Mouse (Mus musculus) kidney, adult 2 months (tissue): ENCODE measurements around the gene Man1a.

Source experiments
- CTCF ChIP-seq: fragments of 200-500 bp; conservative IDR thresholded peaks from 2 replicates; pipeline ENCODE4 v1.5.1; 2011; ENCODE audit warnings: low read depth, mild to moderate bottlenecking, control low read depth, low read length, moderate library complexity, mixed read lengths; ENCODE audit not compliant: insufficient read depth, insufficient read length
- POLR2A ChIP-seq: fragments of 200-500 bp; IDR thresholded peaks from one replicate; pipeline ENCODE4 v1.6.1; 2011; ENCODE audit warnings: low read depth, low read length, control low read depth

DNA sequence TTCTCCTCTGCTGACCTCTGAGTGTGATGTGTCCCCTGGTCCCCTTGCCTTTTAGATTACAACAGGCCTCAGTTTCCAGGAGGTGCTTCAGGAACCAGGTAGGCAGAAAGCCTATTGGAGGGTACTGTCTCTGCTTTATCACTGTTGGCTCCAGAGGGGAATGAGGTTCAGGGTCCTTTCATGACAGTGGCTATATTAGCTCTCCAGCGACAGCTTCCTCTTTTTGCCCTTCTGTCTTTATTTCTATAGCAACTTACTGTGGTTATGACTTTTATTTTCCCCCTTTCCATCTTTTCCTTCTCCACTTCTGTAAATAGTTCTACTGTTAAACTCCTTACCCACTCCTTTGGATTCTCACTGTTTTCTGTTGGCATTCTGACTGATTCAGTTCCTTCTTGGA, 216.5 kb downstream of the Man1a start:
- TF ChIP-seq CTCF (no peak), POLR2A (no peak)
